Mouse (Mus musculus) kidney, embryonic 14.5 days (tissue): ENCODE results near the gene Tgm1. TPM values are rescaled to one million over a fixed set of nuclear protein-coding genes. Genes with fewer than 3 reads are reported as not detected.

Experiments
- ATAC-seq: fragments of 200-750 bp; cut with Nextera tagmentation; 2 replicates; pipeline ENCODE4 v1.8.0; 2017; ENCODE audit warnings: moderate number of reproducible peaks, mild to moderate bottlenecking, moderate TSS enrichment, moderate library complexity; ENCODE audit not compliant: low FRiP score, low TSS enrichment
- H3K27ac ChIP-seq: fragments of 300-500 bp; sonication (generic); 2 replicates; pipeline ENCODE4 v1.5.1; 2014; ENCODE audit warnings: low read depth, mild to moderate bottlenecking, low read length, moderate library complexity, mixed read lengths
- H3K27me3 ChIP-seq: fragments of 300-500 bp; sonication (generic); 2 replicates; pipeline ENCODE4 v1.6.1; 2014; ENCODE audit warnings: mild to moderate bottlenecking, low read length; ENCODE audit not compliant: control insufficient read depth, insufficient read depth
- H3K36me3 ChIP-seq: fragments of 300-500 bp; sonication (generic); 2 replicates; pipeline ENCODE4 v1.6.1; 2014; ENCODE audit warnings: low read length, mixed read lengths; ENCODE audit not compliant: control insufficient read depth, insufficient read depth
- H3K4me1 ChIP-seq: fragments of 300-500 bp; sonication (generic); 2 replicates; pipeline ENCODE4 v1.6.1; 2014; ENCODE audit warnings: low read length, mixed read lengths; ENCODE audit not compliant: control insufficient read depth, insufficient read depth
- H3K4me2 ChIP-seq: fragments of 300-500 bp; sonication (generic); replicated peaks from 2 replicates; pipeline ENCODE4 v1.6.1; 2014; ENCODE audit warnings: low read depth, mild to moderate bottlenecking, low read length
- H3K4me3 ChIP-seq: fragments of 300-500 bp; sonication (generic); 2 replicates; pipeline ENCODE4 v1.5.1; 2014; ENCODE audit warnings: mild to moderate bottlenecking, low read length
- H3K9ac ChIP-seq: fragments of 300-500 bp; sonication (generic); 2 replicates; pipeline ENCODE4 v1.6.1; 2014; ENCODE audit warnings: low read depth, mild to moderate bottlenecking, low read length, moderate library complexity
- H3K9me3 ChIP-seq: fragments of 300-500 bp; sonication (generic); 2 replicates; pipeline ENCODE4 v1.6.1; 2016; ENCODE audit warnings: low read length; ENCODE audit not compliant: control insufficient read depth
- WGBS: fragments of 180-500 bp; shearing (Covaris S2); extraction: QIAGEN DNeasy Blood & Tissue Kit; methylation state at CpG from one replicate; pipeline ENCODE4 v1.1.7; 2014; 5-methylcytosine and 5-hydroxymethylcytosine counted together
- polyA plus RNA-seq: library from polyadenylated mRNA; unstranded; fragments of >200 nt; fragmentation: Nextera tagmentation; extraction: Ambion mirVana; gene quantifications from 2 replicates; pipeline ENCODE4 v1.2.1, GENCODE M21; 2014

Gene Tgm1
- polyA plus RNA-seq, 1 experiment from 2014 or later, result 1.2 TPM

- Histone ChIP-seq H3K27ac (no peak overlapping the region), H3K27me3 (peaks cover 5% of the 10 kb centered on the region; the same call in 1 of the 2 replicates), H3K4me2 (no peak overlapping the region), H3K4me1 (no peaks in the 10 kb centered on the region), H3K4me3 (no peak overlapping the region), H3K36me3 (no peaks in the 10 kb centered on the region), H3K9me3 (no peaks in the 10 kb centered on the region), H3K9ac (no peak overlapping the region)
- no peak for ATAC-seq
- WGBS, result 80% methylated on average over 7 of the region's 7 CpGs
Measured at GRCm38 (mm10) chr14:55730116-55730515, 16.4 kb upstream of the Tgm1 start.

GRCm38 (mm10) chr14:55727889-55728685, 14.4 kb upstream of the Tgm1 start:
- Histone ChIP-seq H3K27ac (no peak overlapping the region), H3K9me3 (no peaks in the 10 kb centered on the region), H3K9ac (no peak overlapping the region), H3K4me3 (no peak overlapping the region), H3K4me1 (no peaks in the 10 kb centered on the region), H3K36me3 (no peaks in the 10 kb centered on the region), H3K4me2 (no peak overlapping the region), H3K27me3 (peaks cover 5% of the 10 kb centered on the region; the same call in 1 of the 2 replicates)
- ATAC-seq, result no peak
- WGBS, result 71% methylated on average over 8 of the region's 8 CpGs

- no peak overlapping the region for H3K27ac ChIP-seq
- no peak overlapping the region for H3K9ac ChIP-seq
- no peak overlapping the region for H3K4me2 ChIP-seq
- no peaks in the 10 kb centered on the region for H3K36me3 ChIP-seq
- peaks cover 5% of the 10 kb centered on the region; the same call in 1 of the 2 replicates for H3K27me3 ChIP-seq
- 0 out of 2 replicates have a peak, but pooled peaks cover 2% of the 10 kb centered on the region for H3K4me1 ChIP-seq
- no peak for ATAC-seq
- H3K9me3 ChIP-seq, result no peaks in the 10 kb centered on the region
- H3K4me3 ChIP-seq, result no peak overlapping the region
Measured at GRCm38 (mm10) chr14:55726261-55726660, 12.5 kb upstream of the Tgm1 start.

GRCm38 (mm10) chr14:55724411-55724871, 10.7 kb upstream of the Tgm1 start:
- Histone ChIP-seq H3K9me3 (no peaks in the 10 kb centered on the region), H3K27ac (no peak overlapping the region), H3K4me3 (no peak overlapping the region), H3K36me3 (no peaks in the 10 kb centered on the region), H3K9ac (no peak overlapping the region), H3K4me1 (0 out of 2 replicates have a peak, but pooled peaks cover 9% of the 10 kb centered on the region), H3K4me2 (no peak overlapping the region), H3K27me3 (no peaks in the 10 kb centered on the region)
- WGBS, result 59% methylated on average over 8 of the region's 8 CpGs
- no peak for ATAC-seq

DNA sequence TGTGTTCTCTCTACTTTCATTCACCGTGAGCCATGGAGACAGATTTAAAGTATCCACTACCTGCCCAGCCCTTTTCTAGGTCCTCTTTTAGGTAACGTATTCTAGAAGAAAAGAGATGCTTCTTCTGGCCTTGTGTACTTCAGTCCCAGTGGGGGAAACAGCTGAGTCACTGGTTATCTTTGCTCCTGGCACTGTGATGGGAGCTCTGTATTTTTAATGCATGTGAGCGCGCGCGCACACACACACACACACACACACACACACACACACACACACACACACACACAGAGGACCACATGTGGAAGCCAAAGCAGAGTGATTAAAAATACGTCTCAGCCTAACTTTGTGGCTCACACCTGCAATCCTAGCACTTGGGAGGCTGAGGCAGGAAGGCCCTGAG, 9.7 kb upstream of the Tgm1 start:
- Histone ChIP-seq H3K4me3 (no peak overlapping the region), H3K4me1 (0 out of 2 replicates have a peak, but pooled peaks cover 9% of the 10 kb centered on the region), H3K9ac (no peak overlapping the region), H3K27ac (no peak overlapping the region), H3K36me3 (peaks cover 9% of the 10 kb centered on the region; the same call in 1 of the 2 replicates), H3K4me2 (no peak overlapping the region), H3K27me3 (no peaks in the 10 kb centered on the region), H3K9me3 (no peaks in the 10 kb centered on the region)
- ATAC-seq, result no peak
- 92% methylated on average over 7 of the region's 7 CpGs for WGBS

GRCm38 (mm10) chr14:55722438-55722945, 8.8 kb upstream of the Tgm1 start:
- no peaks in the 10 kb centered on the region for H3K9me3 ChIP-seq
- H3K9ac ChIP-seq, result peak overlapping the region; percentile 77; the same call in 1 of the 2 replicates
- ATAC-seq, result peak; percentile 10; the same call in 1 of the 2 replicates
- H3K36me3 ChIP-seq, result peaks cover 12% of the 10 kb centered on the region; the same call in 1 of the 2 replicates
- H3K27me3 ChIP-seq, result no peaks in the 10 kb centered on the region
- peak overlapping the region; percentile 73 for H3K4me2 ChIP-seq
- no peak overlapping the region for H3K27ac ChIP-seq
- H3K4me3 ChIP-seq, result peak overlapping the region; percentile 83
- 51% methylated on average over 8 of the region's 8 CpGs for WGBS
- H3K4me1 ChIP-seq, result 0 out of 2 replicates have a peak, but pooled peaks cover 9% of the 10 kb centered on the region

DNA sequence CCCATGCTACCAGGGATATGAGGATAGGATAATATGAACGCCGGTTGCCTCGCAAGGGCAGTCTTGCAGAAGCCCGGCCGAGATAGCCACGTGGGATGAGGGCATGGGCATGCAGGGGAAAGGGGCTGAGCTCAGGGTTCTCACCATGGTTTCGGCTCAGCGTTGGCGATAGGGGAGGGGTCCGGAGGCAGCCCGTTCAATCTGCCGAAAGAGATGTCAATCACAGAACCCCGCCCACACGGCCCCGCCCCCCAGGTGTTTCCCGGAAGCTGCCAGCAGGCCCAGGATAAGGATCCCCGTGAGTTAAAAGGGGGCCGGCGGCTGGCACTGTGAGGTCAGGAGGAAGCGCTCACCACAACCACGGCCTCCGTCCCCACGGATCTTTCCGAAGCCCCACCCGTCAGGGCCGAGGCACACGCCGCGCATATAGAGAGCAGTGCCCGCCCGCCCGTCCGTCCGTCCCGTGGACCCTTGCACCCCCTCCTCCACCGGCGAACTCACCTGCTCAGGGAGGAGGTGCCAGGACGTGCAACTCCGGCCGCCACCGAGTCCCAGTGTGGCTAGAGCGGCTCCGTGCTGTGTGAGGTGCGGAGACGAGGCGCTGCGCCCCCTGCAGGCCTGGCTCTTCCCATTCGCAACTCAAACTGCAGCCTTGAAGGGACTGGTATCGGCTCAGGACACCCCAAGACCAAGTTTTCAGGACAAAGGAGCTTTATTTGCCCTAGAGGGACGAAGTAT, 8.1 kb upstream of the Tgm1 start, which contains the start of gene Rabggta:
Gene Rabggta, minus strand, starts transcription at position 564 of the 738 bp plus-strand sequence.
- peak within 1 kb of the TSS; percentile 73 for H3K4me2 ChIP-seq
- H3K9ac ChIP-seq, result peak within 1 kb of the TSS; percentile 77
- 0 out of 2 replicates have a peak, but pooled peaks cover 9% of the 10 kb centered on the region for H3K4me1 ChIP-seq
- WGBS, result under 1% methylated on average over 47 of the region's 50 CpGs
- peak within 1 kb of the TSS; percentile 83 for H3K4me3 ChIP-seq
- no peaks in the 10 kb centered on the region for H3K9me3 ChIP-seq
- no peaks in the 10 kb centered on the region for H3K27me3 ChIP-seq
- H3K36me3 ChIP-seq, result peaks cover 18% of the 10 kb centered on the region; the same call in 1 of the 2 replicates
- ATAC-seq, result peak; percentile 96
- peak within 1 kb of the TSS; percentile 83; the same call in 1 of the 2 replicates for H3K27ac ChIP-seq

GRCm38 (mm10) chr14:55721076-55721475, 7.3 kb upstream of the Tgm1 start:
- Histone ChIP-seq H3K4me3 (peak overlapping the region; percentile 83; the same call in 1 of the 2 replicates), H3K27me3 (no peaks in the 10 kb centered on the region), H3K9me3 (no peaks in the 10 kb centered on the region), H3K4me2 (peak overlapping the region; percentile 73), H3K9ac (no peak overlapping the region; the same call in 1 of the 2 replicates), H3K36me3 (peaks cover 23% of the 10 kb centered on the region; the same call in 1 of the 2 replicates), H3K27ac (no peak overlapping the region), H3K4me1 (0 out of 2 replicates have a peak, but pooled peaks cover 9% of the 10 kb centered on the region)
- 82% methylated on average over 6 of the region's 6 CpGs for WGBS
- ATAC-seq, result no peak
